Mouse (Mus musculus) ES-E14 (cell line): ENCODE measurements around the gene Olfr810.

Source experiments
- HCFC1 ChIP-seq: IDR thresholded peaks from 2 replicates; pipeline ENCODE4 v1.6.1; 2012; ENCODE audit warnings: low read length, inconsistent platforms, borderline replicate concordance; ENCODE audit not compliant: insufficient read depth
- MAFK ChIP-seq: IDR thresholded peaks from 2 replicates; pipeline ENCODE4 v1.6.1; 2014; ENCODE audit warnings: mild to moderate bottlenecking, low read depth, low read length, inconsistent platforms; ENCODE audit not compliant: insufficient read depth
- ZC3H11A ChIP-seq: IDR thresholded peaks from 2 replicates; pipeline ENCODE4 v1.6.1; 2012; ENCODE audit warnings: low read depth, mild to moderate bottlenecking, inconsistent platforms, low read length, borderline replicate concordance
- ZNF384 ChIP-seq: IDR thresholded peaks from 2 replicates; pipeline ENCODE4 v1.6.1; 2012; ENCODE audit warnings: low read depth, low read length, inconsistent platforms

GRCm38 (mm10) chr10:129774338-129774737, 20.4 kb downstream of the Olfr810 start, which contains the start of gene Olfr809:
- TF ChIP-seq ZC3H11A: no peak
- TF ChIP-seq HCFC1: no peak
- no peak for TF ChIP-seq ZNF384
- no peak for TF ChIP-seq MAFK
